Mouse (Mus musculus) kidney, adult 2 months (tissue): ENCODE data around the gene Gm4952. TPM values are rescaled to one million over a fixed set of nuclear protein-coding genes. Genes with fewer than 3 reads are reported as not detected.
A peak's percentile ranks its signal among the peaks of the same experiment; 100 is the strongest.

ENCODE experiments used
- DNase-seq: peaks from one replicate; pipeline ENCODE4 v3.0.0; 2021
- H3K27ac ChIP-seq: fragments of 200-500 bp; 2 replicates; pipeline ENCODE4 v1.5.1; 2012; ENCODE audit warnings: low read depth, low read length, control low read depth, inconsistent platforms; ENCODE audit not compliant: insufficient read depth
- H3K27me3 ChIP-seq: fragments of 200-500 bp; replicated peaks from 2 replicates; pipeline ENCODE4 v1.6.1; 2012; ENCODE audit warnings: mild to moderate bottlenecking, moderate library complexity, low read length, inconsistent platforms; ENCODE audit not compliant: control insufficient read depth, insufficient read depth
- H3K36me3 ChIP-seq: fragments of 200-500 bp; 2 replicates; pipeline ENCODE4 v1.6.1; 2012; ENCODE audit warnings: mild to moderate bottlenecking, moderate library complexity, low read length, inconsistent platforms; ENCODE audit not compliant: control insufficient read depth, insufficient read depth
- H3K4me1 ChIP-seq: fragments of 200-500 bp; 2 replicates; pipeline ENCODE4 v1.6.1; 2011; ENCODE audit warnings: low read length; ENCODE audit not compliant: control insufficient read depth, insufficient read depth
- H3K4me3 ChIP-seq: fragments of 200-500 bp; 2 replicates; pipeline ENCODE4 v1.5.1; 2011; ENCODE audit warnings: mild to moderate bottlenecking, low read depth, low read length, control low read depth; ENCODE audit not compliant: insufficient read depth
- CTCF ChIP-seq: fragments of 200-500 bp; conservative IDR thresholded peaks from 2 replicates; pipeline ENCODE4 v1.5.1; 2011; ENCODE audit warnings: low read depth, mild to moderate bottlenecking, control low read depth, low read length, moderate library complexity, mixed read lengths; ENCODE audit not compliant: insufficient read depth, insufficient read length
- POLR2A ChIP-seq: fragments of 200-500 bp; IDR thresholded peaks from one replicate; pipeline ENCODE4 v1.6.1; 2011; ENCODE audit warnings: low read depth, low read length, control low read depth
- WGBS: fragments of 180-500 bp; shearing (Covaris S2); methylation state at CpG from one replicate; pipeline ENCODE4 v1.1.7; 2018; 5-methylcytosine and 5-hydroxymethylcytosine counted together
- polyA plus RNA-seq: library from polyadenylated mRNA; depleted of rRNA; stranded (reverse); fragments of >200 nt; gene quantifications from 2 replicates; pipeline ENCODE4 v1.2.3, GENCODE M21; 2012

Gene Gm4952
- polyA plus RNA-seq, 1 experiment, result 2.5 TPM

DNA sequence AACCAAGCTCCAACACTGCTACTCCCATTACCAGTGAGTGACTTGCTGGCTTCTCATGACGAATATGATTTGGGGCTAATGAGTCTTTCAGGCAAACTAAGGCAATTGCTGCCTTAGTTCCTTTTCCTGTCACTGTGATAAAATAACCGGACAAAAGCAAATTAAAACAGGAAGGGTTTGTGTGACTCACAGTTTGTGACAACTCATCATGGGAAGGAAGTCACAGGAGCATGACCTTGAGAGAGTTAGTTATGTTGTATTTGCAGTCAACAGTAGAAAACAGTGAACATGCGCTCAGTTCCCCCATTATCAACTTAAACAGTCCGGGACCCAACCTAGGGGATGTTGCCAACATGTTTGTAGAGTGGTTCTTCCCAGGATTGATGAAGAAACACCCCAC is 14.5 kb upstream of the Gm4952 start:
- no peak for TF ChIP-seq CTCF
- TF ChIP-seq POLR2A, result no peak
- Histone ChIP-seq H3K4me3 (no peak overlapping the region), H3K36me3 (no peaks in the 10 kb centered on the region), H3K4me1 (peaks cover 3% of the 10 kb centered on the region; the same call in 1 of the 2 replicates), H3K27me3 (no peaks in the 10 kb centered on the region), H3K27ac (peak overlapping the region; percentile 89)
- WGBS, result 34% methylated on average over 4 of the region's 4 CpGs
- peak; percentile 48 for DNase-seq

DNA sequence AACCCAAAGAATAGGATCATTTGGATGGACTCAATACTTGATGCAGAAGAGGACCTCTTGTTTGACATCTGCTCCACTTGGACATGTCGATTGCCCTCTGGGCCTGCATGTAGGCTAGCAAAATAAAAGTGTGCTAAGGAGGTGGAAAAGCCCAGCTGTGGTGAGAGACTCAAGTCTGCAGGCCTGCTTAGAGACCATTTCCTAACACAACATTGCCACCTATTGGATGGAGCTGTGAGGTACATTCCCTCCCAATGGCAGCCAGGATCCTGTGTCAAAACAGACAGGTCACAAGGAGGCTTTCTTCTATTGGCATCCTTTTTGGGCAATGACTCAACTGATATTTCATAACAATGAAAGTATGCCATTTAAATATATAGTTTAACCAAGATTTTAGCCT is 7.9 kb upstream of the Gm4952 start:
- no peak overlapping the region for H3K4me3 ChIP-seq
- H3K27ac ChIP-seq, result no peak overlapping the region
- H3K27me3 ChIP-seq, result no peaks in the 10 kb centered on the region
- peak; percentile 83 for DNase-seq
- TF ChIP-seq CTCF (peak; percentile 96), POLR2A (no peak)
- 0% methylated on average over 1 of the region's 1 CpGs for WGBS
- no peaks in the 10 kb centered on the region for H3K36me3 ChIP-seq
- no peaks in the 10 kb centered on the region for H3K4me1 ChIP-seq

DNA sequence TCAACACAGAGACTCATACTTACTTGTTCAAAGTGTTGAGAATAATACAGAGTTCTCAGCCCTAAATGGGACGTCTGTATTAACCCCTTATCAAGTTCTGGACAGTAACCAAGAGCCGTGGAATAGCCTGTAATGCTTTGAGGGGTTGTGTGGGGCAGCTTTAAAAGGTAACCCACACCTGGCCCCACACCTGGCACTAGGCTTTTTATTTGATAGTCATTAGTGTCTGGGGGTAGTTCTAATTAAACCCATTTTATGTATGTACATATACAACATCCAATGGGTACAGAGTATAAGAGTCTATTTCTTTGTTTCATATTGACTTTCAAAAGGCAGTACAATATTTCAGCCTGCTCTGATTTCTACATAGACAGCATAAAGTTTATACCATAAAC is 4.6 kb upstream of the Gm4952 start:
- no peak overlapping the region for H3K27ac ChIP-seq
- no peaks in the 10 kb centered on the region for H3K36me3 ChIP-seq
- TF ChIP-seq POLR2A (no peak), CTCF (no peak)
- no peak for DNase-seq
- H3K4me1 ChIP-seq, result no peaks in the 10 kb centered on the region; the same call in 1 of the 2 replicates
- H3K27me3 ChIP-seq, result no peaks in the 10 kb centered on the region
- 41% methylated on average over 2 of the region's 2 CpGs for WGBS
- no peak overlapping the region for H3K4me3 ChIP-seq

DNA sequence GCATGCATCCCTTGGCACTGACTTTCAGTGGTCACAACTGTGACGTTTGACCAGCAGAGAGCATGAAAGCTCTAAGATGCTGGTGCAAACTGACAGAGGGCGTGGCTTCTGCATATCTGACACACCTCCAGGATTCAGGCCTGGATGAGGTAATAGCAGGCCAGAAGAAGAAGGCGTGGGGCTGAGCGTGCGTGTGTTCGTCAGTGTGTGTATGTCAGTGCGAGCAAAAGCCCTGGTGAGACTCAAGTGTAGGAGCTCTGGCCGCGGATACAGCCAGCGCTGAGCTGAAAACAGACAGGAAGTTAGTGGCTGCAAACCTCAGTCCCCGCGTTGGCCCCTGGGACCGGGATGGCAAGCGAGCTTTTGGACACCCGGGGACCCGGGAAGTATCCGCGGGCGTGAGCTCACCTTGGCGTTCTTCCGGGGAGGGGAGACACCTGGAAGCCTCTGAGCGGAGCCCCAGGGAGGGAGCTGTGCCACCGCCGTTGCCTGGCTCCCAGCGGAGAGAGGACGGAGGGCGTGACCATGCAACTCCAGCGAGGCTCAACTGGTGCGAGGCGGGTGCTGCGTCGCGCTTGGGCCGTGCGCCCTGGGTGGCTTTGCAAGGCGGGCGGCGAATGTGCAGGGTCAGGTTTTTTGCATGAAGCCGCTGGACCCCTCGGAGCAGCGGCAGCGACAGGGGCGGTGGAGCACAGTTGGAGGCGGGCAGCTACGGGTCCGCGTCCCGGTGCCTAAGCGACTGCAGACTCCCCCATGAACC is 4.1 kb upstream of the Gm4952 start:
- H3K27ac ChIP-seq, result peak overlapping the region; percentile 79

DNA sequence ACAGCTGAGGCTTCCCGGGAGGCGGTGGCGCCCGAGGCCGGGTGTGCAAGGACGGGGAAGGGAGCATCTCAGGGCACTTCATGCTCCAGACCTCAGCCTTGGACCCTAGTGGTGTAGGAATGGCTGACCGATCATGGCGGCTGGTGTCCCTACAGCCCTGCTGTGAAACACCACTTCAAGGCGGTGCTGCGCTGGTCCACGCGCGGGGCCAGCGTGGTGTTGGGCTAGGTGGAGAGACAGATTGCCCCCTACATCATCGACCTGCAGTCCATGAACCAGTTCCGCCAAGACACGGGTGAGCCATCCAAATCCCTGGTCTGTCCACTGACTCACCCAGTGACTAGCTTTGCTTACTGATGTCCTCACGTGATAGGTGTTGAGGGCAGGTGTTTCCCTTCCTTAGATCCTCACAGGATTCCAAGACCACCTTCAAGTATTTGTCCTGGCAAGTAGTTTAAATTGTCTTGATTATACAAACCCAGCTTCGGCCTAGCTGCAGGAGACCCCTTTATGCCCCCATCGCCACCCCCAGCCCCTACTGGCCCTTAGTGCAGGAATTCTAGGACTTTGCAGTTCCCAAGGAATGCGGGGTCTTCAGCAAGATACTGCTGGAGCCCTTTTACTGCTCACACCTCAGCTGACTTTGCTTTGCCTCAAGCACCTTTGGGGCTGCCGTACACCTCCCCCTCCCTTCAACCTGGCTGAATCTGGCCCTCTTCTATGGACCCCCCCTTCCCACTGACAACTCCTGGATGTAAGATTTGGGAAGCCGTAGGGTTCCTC is 3.3 kb upstream of the Gm4952 start:
- Histone ChIP-seq H3K36me3 (no peaks in the 10 kb centered on the region), H3K4me3 (peak overlapping the region; percentile 81), H3K27me3 (no peaks in the 10 kb centered on the region), H3K4me1 (peaks cover 2% of the 10 kb centered on the region; the same call in 1 of the 2 replicates), H3K27ac (peak overlapping the region; percentile 79)
- TF ChIP-seq CTCF, result no peak
- TF ChIP-seq POLR2A, result peak; percentile 46
- DNase-seq, result peak; percentile 46
- WGBS, result 13% methylated on average over 23 of the region's 23 CpGs

More for the DNA sequence above, 4.1 kb upstream of the Gm4952 start:
- peak; percentile 82 for TF ChIP-seq CTCF
- TF ChIP-seq POLR2A, result peak; percentile 95
- WGBS, result under 1% methylated on average over 49 of the region's 49 CpGs
- Histone ChIP-seq H3K36me3 (no peaks in the 10 kb centered on the region), H3K4me3 (peak overlapping the region; percentile 81), H3K27me3 (no peaks in the 10 kb centered on the region), H3K4me1 (no peaks in the 10 kb centered on the region; the same call in 1 of the 2 replicates)
- DNase-seq, result peak; percentile 90

DNA sequence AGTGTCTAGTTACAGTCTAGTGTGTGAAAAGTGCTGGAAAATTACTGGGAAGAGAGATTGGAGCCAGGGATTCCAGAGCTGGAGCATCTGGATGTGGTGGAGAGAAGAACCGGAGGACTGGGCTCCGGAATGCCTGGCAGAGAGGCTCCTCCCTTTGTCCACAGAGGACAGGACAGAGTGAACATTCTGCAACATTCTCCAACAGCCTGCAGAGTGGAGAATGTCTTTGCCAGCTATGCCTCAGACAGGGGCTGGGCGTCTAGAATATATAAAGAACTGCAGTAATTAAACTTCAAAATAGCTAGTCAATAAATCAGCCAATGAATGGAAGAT is 2.7 kb upstream of the Gm4952 start:
- peak; percentile 81 for DNase-seq
- Histone ChIP-seq H3K27me3 (no peaks in the 10 kb centered on the region), H3K36me3 (no peaks in the 10 kb centered on the region), H3K27ac (peak overlapping the region; percentile 79), H3K4me1 (peaks cover 2% of the 10 kb centered on the region; the same call in 1 of the 2 replicates), H3K4me3 (peak overlapping the region; percentile 81)
- TF ChIP-seq POLR2A (peak; percentile 44), CTCF (no peak)
- 37% methylated on average over 3 of the region's 3 CpGs for WGBS

DNA sequence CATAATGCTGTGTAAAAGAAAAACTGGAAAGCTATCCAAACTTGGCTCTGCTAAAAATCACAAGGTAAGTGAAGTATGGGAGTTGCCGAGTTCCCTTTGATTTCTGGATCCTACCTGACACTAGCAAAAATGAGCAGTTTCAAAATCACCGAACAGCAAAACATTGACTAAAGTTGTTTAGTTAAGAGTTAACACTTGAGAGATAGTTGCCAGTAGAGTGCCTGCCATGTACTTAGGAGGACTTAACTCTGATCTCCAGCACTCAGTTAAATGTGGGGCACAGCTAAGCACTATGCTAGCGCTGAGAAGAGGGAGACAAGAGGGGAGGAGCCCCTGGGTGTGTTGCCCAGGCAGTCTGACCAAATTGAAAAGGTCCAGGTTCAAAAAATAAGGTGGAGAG is 1.1 kb upstream of the Gm4952 start:
- Histone ChIP-seq H3K36me3 (no peaks in the 10 kb centered on the region), H3K27ac (peak overlapping the region; percentile 91)
- DNase-seq, result peak; percentile 82

More for the DNA sequence above, 1.1 kb upstream of the Gm4952 start:
- H3K4me3 ChIP-seq, result no peak overlapping the region
- no peaks in the 10 kb centered on the region for H3K27me3 ChIP-seq
- 48% methylated on average over 3 of the region's 3 CpGs for WGBS
- no peak for TF ChIP-seq CTCF
- peak; percentile 28 for TF ChIP-seq POLR2A
- peaks cover 2% of the 10 kb centered on the region; the same call in 1 of the 2 replicates for H3K4me1 ChIP-seq
